Mouse (Mus musculus) liver, adult 2 months (tissue): ENCODE measurements around the gene Clip2.

ENCODE experiments used
- CTCF ChIP-seq: fragments of 200-500 bp; IDR thresholded peaks from 2 replicates; pipeline ENCODE4 v1.5.1; 2011; ENCODE audit warnings: low read depth, low read length, control low read depth
- POLR2A ChIP-seq: fragments of 200-500 bp; IDR thresholded peaks from 2 replicates; pipeline ENCODE4 v1.6.1; 2011; ENCODE audit warnings: low read length, control low read depth; ENCODE audit not compliant: insufficient read depth; ENCODE audit errors: extremely low read depth

DNA sequence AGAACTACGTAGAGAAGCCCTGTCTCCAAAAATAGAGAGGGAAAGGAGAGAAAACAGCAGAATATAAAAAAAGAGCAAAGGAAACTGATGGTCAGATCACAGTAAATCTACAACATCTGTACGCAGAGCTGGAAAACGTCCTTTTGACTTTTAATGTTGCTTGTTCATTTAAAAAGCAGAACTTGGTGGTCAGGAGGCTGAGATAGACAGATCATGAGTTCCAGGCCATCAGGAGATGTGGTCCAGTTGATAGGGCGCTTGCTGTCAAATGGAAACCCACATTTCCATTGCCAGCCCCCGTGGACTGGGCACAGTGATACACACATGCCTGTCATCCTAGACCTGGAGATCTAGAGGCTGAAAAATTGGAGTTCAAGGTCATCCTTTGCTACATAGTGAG lies 32.6 kb upstream of the Clip2 start:
- TF ChIP-seq CTCF (no peak), POLR2A (no peak)
